Mouse (Mus musculus) midbrain, postnatal 0 days (tissue): ENCODE measurements at regions not wholly inside any gene's neighbourhood (a gene's known extent, or its start where the extent isn't known, plus 50 kb on each side); places are given as distances from the start of the nearest gene placed in this dataset.

Experiments
- ATAC-seq: fragments of 200-750 bp; cut with Nextera tagmentation; 2 replicates; pipeline ENCODE4 v1.8.0; 2017; ENCODE audit warnings: moderate number of reproducible peaks, mild to moderate bottlenecking, moderate TSS enrichment, moderate library complexity; ENCODE audit not compliant: low FRiP score
- DNase-seq: peaks from one replicate; pipeline ENCODE4 v3.0.0-alpha.2; 2015; ENCODE audit warnings: low spot score
- H3K27ac ChIP-seq: fragments of 300-500 bp; sonication (generic); 2 replicates; pipeline ENCODE4 v1.5.1; 2014; ENCODE audit warnings: low read depth, mild to moderate bottlenecking, low read length, mixed read lengths
- H3K27me3 ChIP-seq: fragments of 300-500 bp; sonication (generic); 2 replicates; pipeline ENCODE4 v1.6.1; 2014; ENCODE audit warnings: low read length, control low read depth, mixed read lengths; ENCODE audit not compliant: insufficient read depth
- H3K36me3 ChIP-seq: fragments of 300-500 bp; sonication (generic); 2 replicates; pipeline ENCODE4 v1.6.1; 2014; ENCODE audit warnings: low read length, control low read depth, mixed read lengths; ENCODE audit not compliant: insufficient read depth
- H3K4me1 ChIP-seq: fragments of 300-500 bp; sonication (generic); 2 replicates; pipeline ENCODE4 v1.6.1; 2014; ENCODE audit warnings: mild to moderate bottlenecking, control low read depth, antibody characterized with exemption, low read length, mixed read lengths; ENCODE audit not compliant: insufficient read depth
- H3K4me2 ChIP-seq: fragments of 300-500 bp; sonication (generic); 2 replicates; pipeline ENCODE4 v1.6.1; 2014; ENCODE audit warnings: low read depth, mild to moderate bottlenecking, low read length, mixed read lengths; ENCODE audit not compliant: poor library complexity, severe bottlenecking
- H3K4me3 ChIP-seq: fragments of 300-500 bp; sonication (generic); 2 replicates; pipeline ENCODE4 v1.5.1; 2014; ENCODE audit warnings: low read depth, mild to moderate bottlenecking, low read length, moderate library complexity
- H3K9ac ChIP-seq: fragments of 300-500 bp; sonication (generic); replicated peaks from 2 replicates; pipeline ENCODE4 v1.6.1; 2014; ENCODE audit warnings: mild to moderate bottlenecking, low read length, moderate library complexity, mixed read lengths; ENCODE audit not compliant: poor library complexity, severe bottlenecking
- H3K9me3 ChIP-seq: fragments of 300-500 bp; sonication (generic); 2 replicates; pipeline ENCODE4 v1.6.1; 2016; ENCODE audit warnings: low read length, control low read depth
- CTCF ChIP-seq: IDR thresholded peaks from 2 replicates; pipeline ENCODE4 v1.5.1; 2016; ENCODE audit warnings: antibody characterized with exemption, mild to moderate bottlenecking
- WGBS: fragments of 180-500 bp; shearing (Covaris S2); extraction: QIAGEN DNeasy Blood & Tissue Kit; methylation state at CpG from one replicate; pipeline ENCODE4 v1.1.7; 2014; 5-methylcytosine and 5-hydroxymethylcytosine counted together

- ATAC-seq (no peak), DNase-seq (no peak)
- H3K4me2 ChIP-seq: no peak overlapping the region
- no peaks in the 10 kb centered on the region for H3K36me3 ChIP-seq
- H3K27me3 ChIP-seq: no peaks in the 10 kb centered on the region
- H3K9ac ChIP-seq: no peak overlapping the region
- no peaks in the 10 kb centered on the region for H3K4me1 ChIP-seq
- H3K27ac ChIP-seq: no peak overlapping the region
- no peaks in the 10 kb centered on the region for H3K9me3 ChIP-seq
- no peak overlapping the region for H3K4me3 ChIP-seq
- TF ChIP-seq CTCF: no peak
Observed at GRCm38 (mm10) chr7:93424717-93425116, 345.1 kb downstream of the Fam181b start.

DNA sequence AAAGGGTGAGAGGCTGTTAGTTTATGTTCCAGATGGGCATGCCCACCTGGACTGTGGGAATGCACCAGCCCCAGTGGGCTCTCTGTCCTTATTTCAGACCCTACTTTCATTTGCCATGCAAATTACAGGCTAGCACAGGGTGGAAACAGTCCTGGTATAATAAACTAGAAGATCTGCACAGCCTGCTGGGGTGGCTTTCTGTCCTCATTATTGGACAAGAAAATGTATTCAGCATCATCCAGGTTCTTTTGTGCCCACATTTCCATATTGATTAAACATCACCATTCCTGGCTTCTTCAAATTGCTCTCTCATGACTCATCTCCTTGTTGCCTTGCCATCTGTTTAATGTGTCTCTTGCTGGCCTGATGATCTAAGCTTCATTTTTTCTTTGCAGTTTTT lies 355.4 kb downstream of the Fam181b start:
- Histone ChIP-seq H3K4me1 (no peaks in the 10 kb centered on the region), H3K4me2 (no peak overlapping the region), H3K27ac (no peak overlapping the region), H3K9ac (no peak overlapping the region), H3K27me3 (no peaks in the 10 kb centered on the region), H3K9me3 (no peaks in the 10 kb centered on the region), H3K36me3 (no peaks in the 10 kb centered on the region), H3K4me3 (no peak overlapping the region)
- no peak for ATAC-seq
- TF ChIP-seq CTCF: no peak
- no peak for DNase-seq

- H3K4me3 ChIP-seq: no peak overlapping the region
- H3K4me1 ChIP-seq: no peaks in the 10 kb centered on the region
- DNase-seq (no peak), ATAC-seq (no peak)
- no peak overlapping the region for H3K4me2 ChIP-seq
- no peaks in the 10 kb centered on the region for H3K27me3 ChIP-seq
- H3K9ac ChIP-seq: no peak overlapping the region
- WGBS: 85% methylated on average over 1 of the region's 1 CpGs
- no peak overlapping the region for H3K27ac ChIP-seq
- no peaks in the 10 kb centered on the region for H3K36me3 ChIP-seq
- no peak for TF ChIP-seq CTCF
- no peaks in the 10 kb centered on the region for H3K9me3 ChIP-seq
Observed at GRCm38 (mm10) chr7:93454071-93454470, 374.4 kb downstream of the Fam181b start.

DNA sequence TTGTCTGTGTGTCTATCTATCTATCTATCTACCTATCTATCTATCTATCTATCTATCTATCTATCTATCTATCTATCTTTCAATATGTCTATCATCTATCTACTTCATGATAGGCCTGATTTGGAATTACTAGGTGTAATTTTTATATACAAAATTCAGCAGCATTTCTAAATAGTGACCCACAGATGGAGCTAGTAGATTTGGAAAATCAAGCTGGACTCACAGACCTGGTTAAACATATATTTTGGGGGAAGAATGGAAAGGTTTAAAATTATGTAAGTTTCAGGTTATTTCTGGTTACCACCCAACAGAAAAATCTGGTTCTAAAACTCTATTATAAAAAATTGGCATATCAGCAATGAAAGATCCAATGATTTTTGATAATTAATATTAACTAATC lies 383.7 kb downstream of the Fam181b start:
- Histone ChIP-seq H3K27me3 (no peaks in the 10 kb centered on the region), H3K27ac (no peak overlapping the region), H3K9ac (no peak overlapping the region), H3K36me3 (no peaks in the 10 kb centered on the region), H3K9me3 (no peaks in the 10 kb centered on the region), H3K4me2 (no peak overlapping the region), H3K4me1 (no peaks in the 10 kb centered on the region), H3K4me3 (no peak overlapping the region)
- DNase-seq (peak; percentile 32), ATAC-seq (no peak)
- peak; percentile 62 for TF ChIP-seq CTCF

DNA sequence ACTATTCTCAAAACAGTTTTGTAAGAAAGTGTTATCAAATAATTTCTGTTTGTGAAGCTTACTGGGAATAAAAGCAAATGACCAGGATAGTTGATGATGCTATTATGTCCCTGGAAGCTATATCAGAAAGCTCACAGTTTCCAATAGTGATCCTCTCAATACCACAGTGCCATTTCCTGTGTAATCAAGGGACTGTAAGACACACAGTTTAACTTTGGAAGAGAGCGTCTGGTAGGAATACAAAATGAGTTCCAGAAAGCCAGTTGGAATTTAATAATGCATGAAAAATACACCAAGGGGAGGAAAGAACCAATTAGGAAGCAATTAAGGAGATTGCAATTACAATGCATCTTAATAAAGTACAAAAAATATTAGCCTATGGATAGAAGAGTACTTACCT lies 393.7 kb downstream of the Fam181b start:
- Histone ChIP-seq H3K9ac (no peak overlapping the region), H3K27me3 (no peaks in the 10 kb centered on the region), H3K4me2 (no peak overlapping the region), H3K9me3 (no peaks in the 10 kb centered on the region), H3K36me3 (no peaks in the 10 kb centered on the region), H3K4me1 (no peaks in the 10 kb centered on the region), H3K27ac (no peak overlapping the region), H3K4me3 (no peak overlapping the region)
- ATAC-seq: no peak
- 47% methylated on average over 1 of the region's 1 CpGs for WGBS
- no peak for TF ChIP-seq CTCF
- DNase-seq: peak; percentile 6

DNA sequence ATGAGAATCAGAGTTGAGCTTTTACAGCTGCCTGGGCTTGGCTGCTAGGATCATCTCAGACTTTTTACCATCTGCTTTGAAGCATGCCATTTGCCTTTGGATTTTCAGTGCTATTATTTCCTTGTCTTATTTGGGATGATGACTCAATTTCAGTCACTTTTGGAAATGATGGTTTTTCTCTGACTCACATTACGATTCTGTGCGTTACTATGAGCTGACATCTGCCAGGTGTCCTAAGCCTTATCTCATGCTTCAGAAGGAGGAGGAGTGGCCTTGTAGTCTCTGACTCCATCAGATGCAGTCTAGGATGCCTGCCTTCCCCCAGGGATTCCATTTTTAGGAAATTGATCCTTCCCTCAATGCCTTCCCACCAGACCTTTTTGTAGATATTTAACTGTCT lies 431.0 kb downstream of the Fam181b start:
- Histone ChIP-seq H3K4me3 (no peak overlapping the region), H3K36me3 (no peaks in the 10 kb centered on the region), H3K4me2 (no peak overlapping the region), H3K4me1 (no peaks in the 10 kb centered on the region), H3K27me3 (no peaks in the 10 kb centered on the region), H3K27ac (no peak overlapping the region), H3K9ac (no peak overlapping the region), H3K9me3 (no peaks in the 10 kb centered on the region)
- WGBS: 61% methylated on average over 2 of the region's 2 CpGs
- ATAC-seq (no peak), DNase-seq (no peak)
- TF ChIP-seq CTCF: no peak

GRCm38 (mm10) chr7:93511237-93511636 lies 431.6 kb downstream of the Fam181b start:
- no peak for DNase-seq
- no peak for ATAC-seq

More at GRCm38 (mm10) chr7:93511237-93511636, 431.6 kb downstream of the Fam181b start:
- no peak overlapping the region for H3K4me2 ChIP-seq
- TF ChIP-seq CTCF: no peak
- WGBS: 80% methylated on average over 1 of the region's 1 CpGs
- H3K27me3 ChIP-seq: no peaks in the 10 kb centered on the region
- H3K27ac ChIP-seq: no peak overlapping the region
- H3K9me3 ChIP-seq: no peaks in the 10 kb centered on the region
- H3K4me1 ChIP-seq: no peaks in the 10 kb centered on the region
- H3K36me3 ChIP-seq: no peaks in the 10 kb centered on the region
- H3K9ac ChIP-seq: no peak overlapping the region
- no peak overlapping the region for H3K4me3 ChIP-seq
